Mouse (Mus musculus) spleen, embryonic (tissue): ENCODE data around the gene Slc29a2.

ENCODE experiments used
- CTCF ChIA-PET: fragments of 350-600 bp; sonication (Branson Sonifier 250); formaldehyde crosslinking; loops from one replicate; lab custom pipeline; 2022; lab: Charles Lee

Slc29a2 gene

GRCm38 (mm10) chr19:5057876-5058775, 34.5 kb downstream of the Slc29a2 start:
- CTCF ChIA-PET: no interaction called here

GRCm38 (mm10) chr19:5058801-5059771, 35.4 kb downstream of the Slc29a2 start:
- CTCF ChIA-PET: no interaction called here

GRCm38 (mm10) chr19:5060365-5061330, 37.0 kb downstream of the Slc29a2 start:
- CTCF ChIA-PET: no interaction called here

GRCm38 (mm10) chr19:5062041-5062440, 38.4 kb downstream of the Slc29a2 start:
- CTCF ChIA-PET: no interaction called here

GRCm38 (mm10) chr19:5062446-5062845, 38.8 kb downstream of the Slc29a2 start:
- CTCF ChIA-PET: interaction anchor here (0.7 kb wide), 1 partner anchor 364 kb away, joined by 4 read pairs; no protein-coding TSS in a partner anchor

GRCm38 (mm10) chr19:5065104-5065503, 41.4 kb downstream of the Slc29a2 start:
- CTCF ChIA-PET: interaction anchor here (0.6 kb wide), 1 partner anchor 25 kb away, joined by 16 read pairs; no protein-coding TSS in a partner anchor

- CTCF ChIA-PET: interaction anchor here (0.7 kb wide), 1 partner anchor 1061 kb away, joined by 3 read pairs; the partner anchor contains the start of gene Snx15
Observed at GRCm38 (mm10) chr19:5067040-5067799, 43.6 kb downstream of the Slc29a2 start.

GRCm38 (mm10) chr19:5067867-5068569, 44.4 kb downstream of the Slc29a2 start, which contains the start of gene Cd248:
Gene Cd248, plus strand, starts transcription at chr19:5068078.
- CTCF ChIA-PET: interaction anchor here (0.5 to 0.7 kb wide), 2 partner anchors 18 to 1060 kb away, joined by 3 read pairs; partner anchors contain the start of genes Rin1 and Snx15

- CTCF ChIA-PET: no interaction called here
Observed at GRCm38 (mm10) chr19:5068570-5069234, 45.0 kb downstream of the Slc29a2 start.

- CTCF ChIA-PET: interaction anchor here (1.3 kb wide), 1 partner anchor 14 kb away, joined by 3 read pairs; no protein-coding TSS in a partner anchor
Observed at GRCm38 (mm10) chr19:5069486-5069885, 45.8 kb downstream of the Slc29a2 start.

GRCm38 (mm10) chr19:5069978-5070377, 46.3 kb downstream of the Slc29a2 start:
- CTCF ChIA-PET: interaction anchor here (1.3 kb wide), 1 partner anchor 14 kb away, joined by 3 read pairs; no protein-coding TSS in a partner anchor

GRCm38 (mm10) chr19:5071077-5071476, 47.4 kb downstream of the Slc29a2 start:
- CTCF ChIA-PET: interaction anchor here (1.3 kb wide), 1 partner anchor 15 kb away, joined by 3 read pairs; no protein-coding TSS in a partner anchor

GRCm38 (mm10) chr19:5071545-5072369, 48.1 kb downstream of the Slc29a2 start:
- CTCF ChIA-PET: interaction anchor here (0.6 kb wide), 1 partner anchor 68 kb away, joined by 3 read pairs; no protein-coding TSS in a partner anchor

- CTCF ChIA-PET: interaction anchor here (0.6 kb wide), 1 partner anchor 68 kb away, joined by 3 read pairs; no protein-coding TSS in a partner anchor
Observed at GRCm38 (mm10) chr19:5072389-5073019, 48.8 kb downstream of the Slc29a2 start.

GRCm38 (mm10) chr19:5073028-5073427, 49.4 kb downstream of the Slc29a2 start:
- CTCF ChIA-PET: no interaction called here

GRCm38 (mm10) chr19:5073518-5073917, 49.9 kb downstream of the Slc29a2 start:
- CTCF ChIA-PET: interaction anchor here (0.5 to 0.6 kb wide), 2 partner anchors 44 to 183 kb away, joined by 3 read pairs; no protein-coding TSS in a partner anchor
